Mouse (Mus musculus): ENCODE measurements around the gene Bace1.
"Not testable (repeated sequence)": the region's sequence is repeated elsewhere in the genome, so short reads cannot be mapped to it uniquely, and the experiment has no call there.

Bace1 gene

DNA sequence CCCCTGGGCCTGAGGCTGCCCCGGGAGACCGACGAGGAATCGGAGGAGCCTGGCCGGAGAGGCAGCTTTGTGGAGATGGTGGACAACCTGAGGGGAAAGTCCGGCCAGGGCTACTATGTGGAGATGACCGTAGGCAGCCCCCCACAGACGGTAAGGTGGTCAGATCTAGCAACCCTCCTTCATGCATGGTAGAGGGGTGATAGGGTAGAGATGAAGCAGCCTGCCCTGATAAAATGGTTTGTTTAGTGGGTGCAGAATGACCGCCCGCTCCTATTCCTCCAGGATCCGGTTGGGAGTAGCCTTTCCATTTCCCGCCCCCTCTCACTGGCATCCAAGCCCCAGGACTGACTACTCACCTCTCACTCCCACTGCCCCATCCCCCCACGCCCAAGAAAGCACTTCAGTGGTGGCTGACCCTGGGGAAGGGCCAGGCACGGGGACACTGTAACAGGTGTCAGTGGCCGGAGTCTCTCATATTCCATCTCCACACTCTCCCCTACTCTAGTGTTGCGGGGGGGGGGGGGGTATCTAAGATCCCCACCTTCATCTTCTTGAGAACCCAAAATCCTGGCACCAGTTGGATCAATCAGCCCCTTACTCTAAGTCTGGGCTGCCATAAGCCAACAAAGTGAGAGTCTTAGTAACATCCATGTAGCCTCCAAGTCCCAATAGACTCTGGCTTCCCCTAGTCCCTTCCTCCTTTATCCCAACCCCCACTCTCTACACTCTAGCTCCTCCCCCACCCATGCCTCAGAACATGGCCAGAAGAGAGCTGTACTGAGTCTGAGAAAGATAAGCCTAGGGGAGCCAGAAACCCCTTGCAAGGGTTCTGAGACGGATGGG is 980 bp downstream of the Bace1 start:
- DNase-seq = peak; percentile 50 to 53

DNA sequence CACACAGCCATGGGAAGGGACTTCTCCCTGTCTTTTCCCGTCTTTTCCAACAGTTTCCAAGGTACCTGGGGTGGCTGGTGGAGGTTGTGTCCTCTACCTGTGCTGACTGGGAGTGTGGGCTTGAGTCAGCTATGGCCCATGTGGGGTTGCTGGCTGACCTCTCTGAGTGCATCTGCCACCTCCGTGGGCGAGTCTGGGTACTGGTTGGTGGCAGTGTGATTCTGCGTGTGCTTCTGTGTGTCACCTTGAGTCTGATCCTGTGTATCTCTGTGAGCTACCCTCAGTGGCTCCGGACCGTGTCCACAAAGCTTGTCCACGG is 1.6 kb downstream of the Bace1 start:
- DNase-seq = peak in 1 of 2 experiments; percentile 17

DNA sequence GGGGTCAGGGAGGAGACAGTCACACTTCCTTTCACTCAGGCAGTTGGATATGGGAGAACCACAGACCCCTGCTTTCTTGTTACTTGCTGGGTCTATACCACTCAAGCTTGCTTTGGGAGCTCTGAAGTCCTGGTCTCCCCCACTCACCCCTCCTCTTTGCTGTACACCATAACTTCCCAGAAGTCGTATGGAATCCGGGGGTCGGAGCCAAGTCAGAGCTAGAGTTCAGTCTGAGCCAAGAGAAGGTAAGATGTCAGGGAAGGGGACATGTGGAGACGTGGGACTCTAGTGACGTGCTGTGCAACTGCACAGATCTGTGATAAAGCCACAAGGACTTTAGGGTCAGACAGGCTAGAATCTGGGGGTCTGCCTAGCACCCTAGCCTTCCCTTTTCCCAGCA is 2.0 kb downstream of the Bace1 start:
- DNase-seq = peak in 1 of 2 experiments; percentile 22

DNA sequence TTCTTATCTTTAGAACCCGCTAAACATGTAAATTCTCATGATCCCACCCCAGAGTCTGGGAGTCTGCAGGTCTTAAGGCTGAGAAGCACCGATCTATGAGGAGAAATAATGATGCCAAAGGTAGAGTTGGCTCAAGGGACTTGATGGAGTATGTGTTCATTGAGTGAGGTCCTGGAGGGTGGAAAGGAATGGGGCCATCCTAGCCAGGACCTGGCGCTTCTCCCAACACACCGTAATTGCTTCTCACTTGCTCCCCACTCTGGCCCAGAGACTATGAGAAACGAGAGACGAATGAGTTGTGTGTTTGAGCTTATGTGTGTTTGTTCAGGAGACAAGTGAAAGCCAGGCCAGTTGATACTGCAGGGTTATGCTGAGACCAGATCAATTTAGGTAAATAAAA is 3.1 kb downstream of the Bace1 start:
- DNase-seq = peak in 1 of 2 experiments; percentile 19

DNA sequence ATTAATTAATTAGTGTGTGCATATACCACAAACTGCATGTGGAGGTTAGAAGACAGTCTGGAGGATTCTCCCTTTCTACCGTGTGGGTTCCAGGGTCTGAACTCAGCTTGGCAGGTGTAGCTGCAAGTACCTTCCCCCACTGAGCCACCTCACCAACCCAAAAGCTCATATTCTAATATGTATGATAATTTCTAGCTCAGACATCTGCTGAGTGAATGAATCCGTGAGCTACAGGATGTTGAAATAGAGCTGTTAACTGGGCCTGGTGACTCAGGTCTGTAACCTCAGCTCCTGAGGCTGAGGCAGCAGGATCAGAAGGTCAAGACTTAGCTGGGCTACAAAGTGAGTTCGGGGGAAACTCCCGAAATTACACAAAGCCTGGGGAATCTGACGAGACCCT is 4.6 kb downstream of the Bace1 start:
- DNase-seq = no peak

DNA sequence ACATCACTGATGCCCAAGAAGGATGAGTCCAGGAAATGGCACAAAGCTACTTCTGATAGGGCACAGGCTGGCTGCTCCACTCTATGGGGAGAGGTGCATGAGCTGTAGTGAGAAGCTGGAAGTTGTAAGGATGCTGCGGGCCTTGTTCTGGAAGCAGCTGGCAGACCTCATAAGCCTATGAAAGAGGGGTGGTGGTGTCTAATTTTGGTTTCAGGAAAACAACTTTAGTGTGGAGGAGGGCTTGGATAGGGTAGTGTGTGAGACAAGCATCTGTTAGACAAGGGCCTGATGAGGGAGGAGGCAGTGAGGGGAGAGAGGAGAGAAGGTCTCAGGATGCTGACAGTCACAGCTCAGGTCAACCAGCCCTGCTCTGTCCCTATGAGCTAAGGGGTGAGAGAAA is 5.4 kb downstream of the Bace1 start:
- no peak for DNase-seq

DNA sequence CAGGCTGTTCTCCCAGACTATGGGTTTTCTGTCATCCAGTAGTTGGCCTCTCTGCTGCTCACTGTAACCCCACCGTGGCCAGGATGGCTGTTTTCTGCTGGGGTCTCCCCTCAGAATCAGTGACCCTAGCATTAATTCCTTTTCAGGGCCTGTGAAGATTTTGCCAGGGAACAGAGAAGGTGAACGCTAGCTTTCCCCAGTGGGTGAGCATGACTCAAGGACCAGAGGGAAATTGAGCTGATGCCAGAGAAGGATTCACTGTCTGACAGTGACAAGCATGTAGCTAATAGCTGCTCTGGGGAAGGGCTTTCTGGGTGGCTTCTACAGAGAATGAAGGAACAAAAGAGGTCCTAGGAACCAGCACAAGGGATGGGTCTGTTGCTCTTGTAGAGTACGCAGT is 7.2 kb downstream of the Bace1 start:
- DNase-seq = no peak

DNA sequence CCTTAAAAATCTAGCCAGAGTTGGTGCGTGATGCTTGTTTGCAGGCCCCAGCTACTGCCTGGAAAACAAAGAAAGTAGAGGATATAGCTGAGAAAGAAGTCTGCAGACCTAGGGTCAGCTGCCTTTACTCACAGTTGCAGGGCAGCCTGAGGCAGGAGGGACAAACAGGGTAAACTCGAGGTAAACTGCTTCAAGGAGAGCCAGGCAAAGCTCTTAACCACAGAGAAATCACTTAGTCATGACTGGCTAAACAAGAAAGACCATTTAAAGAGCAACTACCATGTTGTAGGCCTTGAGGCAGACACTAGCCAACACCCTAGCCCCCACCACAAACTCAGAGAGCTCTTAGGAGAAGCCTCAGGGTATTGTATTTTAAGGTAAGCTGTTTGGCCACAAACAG is 7.8 kb downstream of the Bace1 start:
- DNase-seq = not testable (repeated sequence)

DNA sequence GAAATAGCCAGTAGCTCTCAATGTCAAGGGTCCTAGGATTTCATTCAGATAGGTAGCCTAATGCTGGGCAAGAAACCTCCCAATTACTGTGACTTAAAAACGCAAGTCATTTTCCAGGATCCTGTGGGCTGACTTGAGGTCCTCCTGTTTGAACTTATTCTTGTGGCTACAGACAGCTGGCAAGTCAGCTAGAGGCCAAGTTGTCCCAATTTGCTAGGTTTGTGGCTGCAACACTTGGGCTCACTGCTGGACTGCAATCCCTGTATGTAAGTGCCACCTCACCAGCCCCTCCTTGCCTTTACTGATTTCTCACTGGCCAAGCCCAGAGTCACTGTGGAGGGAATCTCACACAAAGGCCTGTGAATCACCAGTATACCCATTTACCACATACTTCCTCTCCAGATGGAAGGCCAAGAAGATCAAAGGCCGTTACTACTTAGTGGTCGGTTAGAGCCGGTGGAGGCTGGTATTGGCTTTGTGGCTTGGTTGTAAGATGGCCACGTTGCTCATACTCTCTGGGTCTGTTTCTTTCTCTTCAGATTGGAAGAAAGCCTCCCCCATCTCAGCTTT is 8.6 kb downstream of the Bace1 start:
- no peak for DNase-seq

DNA sequence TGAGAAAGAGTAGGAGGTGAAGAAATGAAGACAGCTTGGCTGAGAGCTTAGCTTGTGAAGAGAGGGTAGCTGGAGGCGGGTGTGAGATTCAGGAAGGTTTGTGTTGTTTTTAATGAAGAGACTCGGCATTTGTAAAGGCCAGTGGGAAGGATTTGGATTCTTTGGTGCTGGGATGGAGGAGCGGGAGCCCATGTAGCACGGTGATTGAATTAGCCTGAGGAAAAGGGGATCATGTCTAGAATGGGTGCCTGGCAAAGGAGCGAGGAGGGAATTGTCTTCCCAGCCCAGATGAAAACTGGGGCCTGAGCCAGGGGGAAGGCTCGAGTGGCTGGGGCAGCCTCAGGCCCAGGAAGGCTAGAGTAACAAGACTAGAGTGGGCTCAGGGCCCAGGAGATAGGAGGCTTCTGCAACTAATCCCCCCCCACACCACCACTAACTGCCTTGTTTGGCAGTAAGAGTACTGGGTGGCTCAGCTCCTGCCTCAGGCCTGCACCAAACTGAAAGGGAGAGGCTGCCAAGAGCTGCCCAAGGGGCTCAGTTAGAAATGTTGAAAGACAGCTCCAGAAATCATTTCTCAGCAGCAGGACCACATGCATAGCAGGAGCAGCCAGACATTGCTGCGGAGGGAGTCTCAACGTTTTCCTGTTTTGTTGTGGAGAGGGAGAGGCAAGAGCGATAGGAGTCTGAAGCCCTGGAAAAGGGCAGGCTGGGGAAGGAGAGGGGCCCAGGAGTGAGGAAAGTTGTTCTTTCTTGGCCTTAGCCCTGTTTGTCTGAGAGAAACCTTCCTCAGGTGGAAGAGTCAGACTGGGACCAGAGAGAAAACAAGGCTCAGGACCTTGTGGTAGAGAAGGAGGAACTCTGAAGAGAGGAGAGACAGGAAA is 11.4 kb downstream of the Bace1 start:
- DNase-seq = peak; percentile 40 to 51

DNA sequence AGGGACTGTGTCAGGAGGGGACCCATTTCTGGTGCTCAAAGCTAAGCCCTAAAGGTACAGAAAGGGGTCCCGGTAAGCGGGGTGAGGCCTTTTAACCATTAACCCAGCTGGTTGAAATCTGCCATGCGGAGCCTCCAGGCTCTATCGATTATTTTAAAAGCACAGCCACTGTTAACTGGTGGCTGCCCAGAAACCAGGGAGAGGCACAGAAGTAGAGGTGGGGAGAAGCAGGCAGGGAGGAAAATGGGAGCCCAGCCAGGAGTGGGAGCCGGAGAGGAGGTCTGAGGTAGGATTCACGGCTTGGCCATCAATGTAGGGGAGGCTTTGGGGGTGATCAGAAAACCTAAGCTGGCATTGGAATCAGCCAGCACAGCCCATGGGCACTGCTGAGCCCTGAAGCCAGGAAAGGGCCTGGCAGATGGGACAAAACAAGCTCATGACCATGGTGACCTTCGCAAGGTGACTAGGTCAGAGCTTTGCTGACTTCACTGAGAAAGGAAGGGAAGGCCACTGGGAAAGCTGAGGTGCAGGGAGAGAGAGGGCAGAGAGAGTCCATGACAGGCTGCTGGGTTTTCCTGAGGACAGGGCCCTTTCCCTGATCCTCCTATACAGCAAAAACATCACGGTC is 12.3 kb downstream of the Bace1 start:
- DNase-seq = peak in 1 of 2 experiments; percentile 29

DNA sequence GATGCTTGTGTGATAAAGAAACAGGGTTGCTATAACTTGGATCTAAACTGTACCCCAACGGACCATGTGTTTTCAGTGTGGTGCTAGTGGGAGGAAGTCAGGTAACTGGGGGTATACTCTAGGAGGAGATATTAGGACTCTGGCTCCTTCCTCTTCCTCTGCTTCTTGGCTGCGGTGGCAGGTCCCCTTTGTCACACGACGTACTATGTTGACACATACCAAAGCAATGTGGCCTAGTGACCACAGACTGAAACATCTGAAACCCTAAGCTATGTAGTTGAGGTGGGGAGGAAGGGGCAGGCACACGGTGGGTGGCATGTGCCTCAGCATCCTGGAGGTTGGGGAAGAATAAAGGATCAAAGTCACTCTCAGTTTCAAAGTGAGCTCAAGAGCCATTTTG is 12.9 kb downstream of the Bace1 start:
- no peak for DNase-seq

DNA sequence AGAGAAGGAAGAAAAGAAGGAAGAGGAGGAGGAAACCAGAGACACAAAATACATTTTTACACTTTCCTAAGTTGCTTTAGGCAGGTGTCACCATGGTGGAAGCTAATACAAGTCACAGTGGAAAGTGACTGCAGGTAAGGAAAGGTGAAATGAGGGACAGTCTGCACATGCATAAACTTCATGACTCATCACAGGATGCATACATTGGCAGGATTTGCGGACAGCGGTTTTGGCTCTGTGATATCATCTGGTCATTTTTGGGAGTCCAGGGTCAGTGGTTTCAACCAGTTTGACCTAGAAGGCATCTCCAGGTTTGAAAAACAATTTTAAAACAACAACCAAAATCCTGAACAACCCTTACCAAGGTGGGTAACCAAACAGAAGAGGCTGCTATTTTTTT is 13.4 kb downstream of the Bace1 start:
- DNase-seq = no peak

DNA sequence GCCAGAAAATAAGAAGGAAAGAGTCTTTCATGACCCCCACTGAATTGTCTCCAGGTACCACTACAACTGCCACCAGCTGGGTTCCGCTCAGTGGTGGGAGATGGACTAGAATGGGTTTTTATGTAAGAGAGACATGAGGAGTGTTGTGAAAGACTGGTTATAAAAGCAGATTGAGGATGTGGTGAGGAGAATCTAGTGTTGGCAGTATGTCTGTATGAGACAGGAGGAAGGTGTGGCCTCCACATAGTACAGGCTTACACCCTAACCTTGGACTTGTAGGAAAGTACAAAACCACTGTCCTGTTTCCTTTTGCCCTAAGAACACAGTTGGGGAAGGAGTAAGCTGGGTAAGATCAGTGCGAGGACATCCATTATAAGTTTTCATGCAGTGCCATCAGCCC is 15.3 kb downstream of the Bace1 start:
- DNase-seq = no peak

DNA sequence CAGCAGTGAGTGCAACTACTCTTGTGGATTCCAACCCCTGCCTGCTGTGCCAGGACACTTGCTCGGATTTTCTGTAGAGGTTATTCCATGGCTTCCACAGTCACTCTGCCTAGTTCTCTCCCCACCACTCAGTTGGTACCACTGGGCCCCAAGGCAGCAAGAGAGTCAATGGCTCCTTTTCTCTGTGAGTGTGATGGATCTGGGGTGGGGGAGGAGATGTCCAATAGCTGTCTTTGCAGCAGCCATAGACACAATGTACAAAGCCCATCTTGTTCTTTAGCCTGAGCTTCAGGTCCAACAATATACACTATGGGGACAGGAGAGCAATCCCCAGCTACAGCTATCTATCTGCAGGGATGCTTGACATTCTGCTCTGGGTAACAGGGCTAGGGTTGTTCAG is 15.8 kb downstream of the Bace1 start:
- DNase-seq = no peak

DNA sequence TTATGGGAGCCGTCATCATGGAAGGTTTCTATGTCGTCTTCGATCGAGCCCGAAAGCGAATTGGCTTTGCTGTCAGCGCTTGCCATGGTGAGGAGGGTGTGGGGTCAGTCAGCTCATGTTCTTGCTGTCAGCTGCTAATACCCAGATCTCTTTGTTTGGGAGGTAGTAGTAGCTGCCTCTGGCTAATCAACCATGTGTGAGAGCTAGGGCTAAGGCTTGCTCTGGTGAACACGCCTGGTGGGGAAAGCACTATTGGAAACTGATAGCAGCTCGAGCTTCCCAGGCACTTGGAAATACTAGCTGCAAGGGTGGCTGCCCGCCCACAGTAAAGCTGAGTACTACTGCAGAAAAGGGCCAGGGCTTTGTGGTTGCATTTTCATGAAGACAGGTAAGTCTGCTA is 21.0 kb downstream of the Bace1 start:
- DNase-seq = no peak

DNA sequence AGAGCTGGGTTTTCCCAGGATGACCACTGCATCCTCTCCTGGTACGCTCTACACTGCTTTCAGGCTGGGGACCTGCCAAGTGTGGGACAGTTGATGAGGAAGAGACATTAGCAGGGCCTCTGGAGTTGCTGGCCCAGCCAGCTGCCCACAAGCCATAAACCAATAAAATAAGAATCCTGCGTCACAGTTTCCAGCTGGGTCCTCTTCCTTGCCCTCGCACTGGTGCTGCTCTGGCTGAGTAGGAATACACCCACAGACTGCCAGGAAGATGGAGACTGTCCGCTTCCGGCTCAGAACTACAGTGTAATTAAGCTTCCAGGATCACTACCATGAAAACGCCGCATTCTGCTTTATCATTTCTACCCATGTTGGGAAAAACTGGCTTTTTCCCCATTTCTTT is 23.4 kb downstream of the Bace1 start:
- DNase-seq = no peak

DNA sequence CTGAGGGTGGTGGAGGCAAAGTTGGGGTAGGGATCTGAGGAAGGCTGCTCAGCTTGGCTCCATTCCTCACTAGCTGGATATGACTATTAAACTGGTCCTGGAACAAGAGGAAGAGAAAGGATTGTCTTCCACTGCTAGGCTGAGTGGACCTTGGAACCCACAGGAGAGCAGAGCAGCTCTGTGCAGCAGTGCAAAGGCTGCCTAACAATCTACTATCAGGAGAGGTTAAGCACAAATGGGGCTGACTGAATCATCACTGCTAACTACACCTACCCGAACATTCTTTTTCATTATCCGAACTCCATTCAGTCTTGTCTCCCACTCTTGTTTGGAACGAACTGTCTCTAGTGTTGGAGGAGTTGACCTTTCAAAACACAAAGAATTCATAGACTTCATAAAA is 30.8 kb downstream of the Bace1 start:
- no peak for DNase-seq

DNA sequence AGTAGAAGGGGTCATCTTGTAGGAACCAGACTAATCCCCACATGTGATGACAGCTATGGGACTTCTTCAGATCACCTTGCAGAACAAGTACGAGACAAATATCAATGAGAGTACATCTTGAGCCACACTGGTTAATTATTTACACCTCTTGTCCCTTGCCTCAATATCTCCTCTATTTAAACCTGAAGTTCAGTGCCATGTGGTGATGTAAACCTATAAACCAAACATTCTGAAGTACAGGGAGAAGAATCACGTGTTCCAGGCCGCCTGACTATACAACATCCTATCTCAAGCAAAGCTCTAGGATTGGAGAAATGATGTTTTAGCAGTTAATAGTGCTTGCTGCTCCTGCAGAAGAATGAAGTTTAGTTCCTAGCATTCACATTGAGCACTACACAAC is 31.9 kb downstream of the Bace1 start:
- DNase-seq = no peak

DNA sequence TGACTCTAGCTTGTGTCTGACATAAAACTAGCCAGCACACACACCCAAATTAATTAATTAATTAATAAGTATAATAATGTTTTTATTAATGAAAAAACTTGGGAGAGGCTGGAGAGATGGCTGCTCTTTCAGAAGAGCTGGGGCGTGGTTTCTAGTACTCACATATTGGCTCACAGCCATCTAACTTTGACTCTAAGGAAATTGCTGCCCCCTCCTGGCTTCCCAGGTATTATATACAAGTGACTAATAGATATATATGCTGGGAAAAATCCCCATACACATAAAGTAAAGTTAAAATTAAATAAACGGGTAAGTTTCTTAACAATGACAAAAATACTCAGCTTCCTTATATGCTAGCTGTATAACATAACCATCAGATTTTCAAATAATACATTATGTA is 39.5 kb downstream of the Bace1 start:
- DNase-seq = peak; percentile 35 to 47

DNA sequence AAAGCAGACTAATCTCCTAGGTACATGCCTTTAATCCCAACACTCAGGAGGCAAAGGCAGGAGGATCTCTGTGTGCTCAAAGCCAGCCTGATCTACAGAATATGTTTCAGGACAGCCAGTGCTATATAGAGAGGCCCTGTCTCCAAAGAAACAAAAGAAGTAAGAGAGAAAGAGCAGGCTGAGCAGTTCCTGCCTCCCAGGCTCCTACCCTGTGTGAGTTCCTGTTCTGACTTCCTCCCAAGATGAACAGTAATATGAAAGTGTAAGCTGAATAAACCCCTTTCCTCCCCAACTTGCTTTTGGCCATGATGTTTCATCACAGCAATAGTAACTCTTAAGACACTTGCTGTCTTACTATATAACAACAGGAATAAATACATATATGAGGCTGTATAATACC is 55.3 kb downstream of the Bace1 start:
- no peak for DNase-seq

DNA sequence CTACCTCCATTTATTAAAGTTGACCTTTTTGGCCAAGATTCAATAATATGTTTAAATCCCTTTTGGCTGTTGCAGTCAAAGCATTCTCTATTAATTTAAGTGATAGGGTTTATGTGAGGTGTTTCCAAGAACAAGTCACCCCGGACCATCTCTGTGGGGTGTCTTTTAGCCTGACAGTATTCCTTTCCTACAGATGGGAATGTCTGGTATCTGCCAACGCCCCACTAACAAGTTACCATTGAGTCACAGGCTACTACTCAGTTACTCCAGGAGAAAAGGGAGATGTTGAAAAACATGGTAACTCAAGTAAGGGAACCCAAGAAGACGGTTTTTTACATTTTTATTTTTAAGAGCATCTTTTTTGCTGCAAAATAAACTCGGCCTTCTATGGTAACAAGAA is 66.8 kb downstream of the Bace1 start:
- no peak for DNase-seq

DNA sequence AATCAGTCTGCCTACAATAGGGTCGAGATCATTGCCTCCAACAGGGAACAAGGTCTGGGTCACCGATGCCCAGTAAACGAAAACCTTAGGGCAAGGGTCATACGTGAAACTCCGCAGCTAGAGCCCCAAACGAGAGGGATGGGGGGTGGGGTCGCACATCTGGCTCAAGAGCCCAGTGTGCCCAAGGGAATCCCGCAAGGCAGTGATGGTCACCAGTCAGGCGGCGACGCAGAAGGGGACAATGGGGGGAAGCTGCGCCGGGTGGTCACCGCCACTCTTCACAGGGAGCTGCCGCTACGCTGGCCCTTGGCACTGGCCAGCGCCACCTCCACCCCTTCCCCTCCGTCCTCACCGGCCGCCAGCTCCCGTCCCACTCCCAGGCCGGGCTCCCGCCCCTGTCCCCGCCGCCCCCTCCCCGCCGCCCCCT is 67.4 kb downstream of the Bace1 start:
- peak in 1 of 2 experiments; percentile 62 for DNase-seq
